Mouse (Mus musculus): ENCODE data around the gene Rgs6. TPM values are rescaled to one million over a fixed set of nuclear protein-coding genes. Genes with fewer than 3 reads are reported as not detected.

Rgs6 gene
- polyA plus RNA-seq, 1 experiment from 2014 or later: 1.0 TPM

- no peak for ATAC-seq (replicated peaks; ENCODE audit: low FRiP score)
- no peak for DNase-seq (ENCODE audit: low spot score)
- no peak overlapping the region for H3K4me3 ChIP-seq (ENCODE audit: low read depth, low read length)
- no peak overlapping the region for H3K4me2 ChIP-seq
- H3K9me3 ChIP-seq (ENCODE audit: control insufficient read depth, low read length): no peaks in the 10 kb centered on the region
- H3K27ac ChIP-seq (ENCODE audit: low read depth, low read length): no peak overlapping the region
- H3K9ac ChIP-seq (ENCODE audit: low read depth, low read length): no peak overlapping the region
- WGBS: 58% methylated on average over 3 of the region's 3 CpGs
- no peaks in the 10 kb centered on the region for H3K36me3 ChIP-seq (ENCODE audit: control insufficient read depth, insufficient read depth, low read length)
- no peaks in the 10 kb centered on the region for H3K27me3 ChIP-seq (replicated peaks; ENCODE audit: control insufficient read depth, insufficient read depth, low read length)
- H3K4me1 ChIP-seq (replicated peaks; ENCODE audit: control insufficient read depth, insufficient read depth, low read length): no peaks in the 10 kb centered on the region; the same call in 1 of the 2 replicates
Observed at GRCm38 (mm10) chr12:83034859-83035569, 446.9 kb downstream of the Rgs6 start.

- no peak for DNase-seq (ENCODE audit: low spot score)
- no peak overlapping the region for H3K4me2 ChIP-seq
- no peak for ATAC-seq (replicated peaks; ENCODE audit: low FRiP score)
- H3K36me3 ChIP-seq (ENCODE audit: control insufficient read depth, insufficient read depth, low read length): no peaks in the 10 kb centered on the region
- no peak overlapping the region for H3K4me3 ChIP-seq (ENCODE audit: low read depth, low read length)
- WGBS: 62% methylated on average over 25 of the region's 25 CpGs
- no peak overlapping the region; the same call in 1 of the 2 replicates for H3K27ac ChIP-seq (ENCODE audit: low read depth, low read length)
- H3K27me3 ChIP-seq (replicated peaks; ENCODE audit: control insufficient read depth, insufficient read depth, low read length): no peaks in the 10 kb centered on the region
- H3K9me3 ChIP-seq (ENCODE audit: control insufficient read depth, low read length): no peaks in the 10 kb centered on the region
- H3K4me1 ChIP-seq (replicated peaks; ENCODE audit: control insufficient read depth, insufficient read depth, low read length): no peaks in the 10 kb centered on the region; the same call in 1 of the 2 replicates
- H3K9ac ChIP-seq (ENCODE audit: low read depth, low read length): no peak overlapping the region
Observed at GRCm38 (mm10) chr12:83037798-83038560, 449.9 kb downstream of the Rgs6 start.

DNA sequence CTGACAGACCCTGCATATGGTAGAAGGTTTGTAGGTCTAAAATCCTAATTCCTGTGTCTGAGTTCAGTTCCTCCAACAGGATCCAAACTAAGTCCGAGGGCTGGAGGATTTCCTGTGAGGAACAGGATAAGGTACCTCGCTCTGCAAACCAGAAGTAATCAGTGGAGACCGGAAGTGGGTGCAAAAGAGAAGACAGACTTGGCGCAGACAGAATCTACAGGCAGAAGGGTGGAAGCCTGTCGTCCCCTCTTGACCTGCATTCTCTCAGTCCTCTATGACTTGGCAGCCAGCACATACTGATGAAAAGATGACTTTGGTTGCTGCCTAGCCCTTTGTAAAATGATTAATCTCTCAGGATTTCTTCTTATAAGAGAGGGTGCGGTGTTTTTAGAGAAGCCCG is 450.7 kb downstream of the Rgs6 start:
- Histone ChIP-seq H3K27ac (ENCODE audit: low read depth, low read length) (no peak overlapping the region), H3K4me1 (replicated peaks; ENCODE audit: control insufficient read depth, insufficient read depth, low read length) (no peaks in the 10 kb centered on the region; the same call in 1 of the 2 replicates), H3K27me3 (replicated peaks; ENCODE audit: control insufficient read depth, insufficient read depth, low read length) (no peaks in the 10 kb centered on the region), H3K4me3 (ENCODE audit: low read depth, low read length) (no peak overlapping the region), H3K9ac (ENCODE audit: low read depth, low read length) (no peak overlapping the region), H3K9me3 (ENCODE audit: control insufficient read depth, low read length) (no peaks in the 10 kb centered on the region), H3K36me3 (ENCODE audit: control insufficient read depth, insufficient read depth, low read length) (no peaks in the 10 kb centered on the region), H3K4me2 (no peak overlapping the region)
- 52% methylated on average over 7 of the region's 7 CpGs for WGBS
- DNase-seq (ENCODE audit: low spot score): no peak
- ATAC-seq (replicated peaks; ENCODE audit: low FRiP score): no peak

DNA sequence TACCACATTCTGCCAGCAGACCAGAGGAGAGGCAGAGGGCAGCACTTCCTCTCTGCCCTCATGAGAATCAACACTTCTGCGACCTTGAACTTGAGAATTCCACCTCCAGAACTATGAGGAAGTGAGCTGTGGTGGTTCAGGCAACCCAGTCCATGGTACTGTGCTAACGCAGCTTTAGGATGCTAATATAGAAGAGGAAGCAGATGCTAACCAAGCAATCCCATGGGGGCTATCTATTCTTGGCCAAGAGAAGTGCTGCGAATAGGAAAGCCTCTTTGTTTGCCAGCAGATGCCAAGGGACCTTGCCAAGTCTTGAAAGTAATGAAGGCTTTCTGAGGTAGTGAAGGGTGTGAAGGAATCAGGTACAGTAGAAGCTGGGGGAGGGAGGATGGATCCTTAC is 451.8 kb downstream of the Rgs6 start:
- Histone ChIP-seq H3K4me3 (ENCODE audit: low read depth, low read length) (no peak overlapping the region), H3K4me1 (replicated peaks; ENCODE audit: control insufficient read depth, insufficient read depth, low read length) (no peaks in the 10 kb centered on the region; the same call in 1 of the 2 replicates), H3K4me2 (no peak overlapping the region), H3K9me3 (ENCODE audit: control insufficient read depth, low read length) (no peaks in the 10 kb centered on the region), H3K36me3 (ENCODE audit: control insufficient read depth, insufficient read depth, low read length) (no peaks in the 10 kb centered on the region), H3K27me3 (replicated peaks; ENCODE audit: control insufficient read depth, insufficient read depth, low read length) (no peaks in the 10 kb centered on the region), H3K9ac (ENCODE audit: low read depth, low read length) (no peak overlapping the region), H3K27ac (ENCODE audit: low read depth, low read length) (no peak overlapping the region)
- 44% methylated on average over 3 of the region's 3 CpGs for WGBS
- ATAC-seq (replicated peaks; ENCODE audit: low FRiP score) (no peak), DNase-seq (ENCODE audit: low spot score) (no peak)

- H3K4me1 ChIP-seq (replicated peaks; ENCODE audit: control insufficient read depth, insufficient read depth, low read length): no peaks in the 10 kb centered on the region
- ATAC-seq (replicated peaks; ENCODE audit: low FRiP score) (no peak), DNase-seq (ENCODE audit: low spot score) (no peak)
- no peak overlapping the region for H3K9ac ChIP-seq (ENCODE audit: low read depth, low read length)
- no peak overlapping the region for H3K27ac ChIP-seq (ENCODE audit: low read depth, low read length)
- H3K4me2 ChIP-seq: no peak overlapping the region
- H3K9me3 ChIP-seq (ENCODE audit: control insufficient read depth, low read length): no peaks in the 10 kb centered on the region
- H3K36me3 ChIP-seq (ENCODE audit: control insufficient read depth, insufficient read depth, low read length): no peaks in the 10 kb centered on the region
- WGBS: 66% methylated on average over 6 of the region's 6 CpGs
- H3K27me3 ChIP-seq (replicated peaks; ENCODE audit: control insufficient read depth, insufficient read depth, low read length): no peaks in the 10 kb centered on the region
- no peak overlapping the region for H3K4me3 ChIP-seq (ENCODE audit: low read depth, low read length)
Observed at GRCm38 (mm10) chr12:83043980-83044620, 456.0 kb downstream of the Rgs6 start.

GRCm38 (mm10) chr12:83044621-83044990 is 456.5 kb downstream of the Rgs6 start:
- H3K4me2 ChIP-seq: no peak overlapping the region
- H3K9ac ChIP-seq (ENCODE audit: low read depth, low read length): no peak overlapping the region
- no peak overlapping the region for H3K4me3 ChIP-seq (ENCODE audit: low read depth, low read length)
- ATAC-seq (replicated peaks; ENCODE audit: low FRiP score) (no peak), DNase-seq (ENCODE audit: low spot score) (no peak)
- H3K9me3 ChIP-seq (ENCODE audit: control insufficient read depth, low read length): no peaks in the 10 kb centered on the region
- WGBS: 45% methylated on average over 4 of the region's 4 CpGs
- no peak overlapping the region for H3K27ac ChIP-seq (ENCODE audit: low read depth, low read length)
- no peaks in the 10 kb centered on the region for H3K27me3 ChIP-seq (replicated peaks; ENCODE audit: control insufficient read depth, insufficient read depth, low read length)
- H3K4me1 ChIP-seq (replicated peaks; ENCODE audit: control insufficient read depth, insufficient read depth, low read length): no peaks in the 10 kb centered on the region
- H3K36me3 ChIP-seq (ENCODE audit: control insufficient read depth, insufficient read depth, low read length): no peaks in the 10 kb centered on the region

GRCm38 (mm10) chr12:83045001-83045531 is 457.0 kb downstream of the Rgs6 start:
- ATAC-seq (replicated peaks; ENCODE audit: low FRiP score): no peak
- H3K27ac ChIP-seq (ENCODE audit: low read depth, low read length): no peak overlapping the region
- no peak overlapping the region for H3K4me3 ChIP-seq (ENCODE audit: low read depth, low read length)
- DNase-seq (ENCODE audit: low spot score): no peak
- no peaks in the 10 kb centered on the region for H3K27me3 ChIP-seq (replicated peaks; ENCODE audit: control insufficient read depth, insufficient read depth, low read length)
- H3K36me3 ChIP-seq (ENCODE audit: control insufficient read depth, insufficient read depth, low read length): no peaks in the 10 kb centered on the region
- WGBS: 69% methylated on average over 12 of the region's 12 CpGs
- H3K4me2 ChIP-seq: no peak overlapping the region
- H3K9me3 ChIP-seq (ENCODE audit: control insufficient read depth, low read length): no peaks in the 10 kb centered on the region
- H3K4me1 ChIP-seq (replicated peaks; ENCODE audit: control insufficient read depth, insufficient read depth, low read length): no peaks in the 10 kb centered on the region
- H3K9ac ChIP-seq (ENCODE audit: low read depth, low read length): no peak overlapping the region

GRCm38 (mm10) chr12:83046734-83047133 is 458.6 kb downstream of the Rgs6 start:
- Histone ChIP-seq H3K27ac (ENCODE audit: low read depth, low read length) (no peak overlapping the region), H3K4me1 (replicated peaks; ENCODE audit: control insufficient read depth, insufficient read depth, low read length) (no peaks in the 10 kb centered on the region), H3K36me3 (ENCODE audit: control insufficient read depth, insufficient read depth, low read length) (no peaks in the 10 kb centered on the region), H3K27me3 (replicated peaks; ENCODE audit: control insufficient read depth, insufficient read depth, low read length) (no peaks in the 10 kb centered on the region), H3K9me3 (ENCODE audit: control insufficient read depth, low read length) (no peaks in the 10 kb centered on the region), H3K4me2 (no peak overlapping the region), H3K4me3 (ENCODE audit: low read depth, low read length) (no peak overlapping the region), H3K9ac (ENCODE audit: low read depth, low read length) (no peak overlapping the region)
- ATAC-seq (replicated peaks; ENCODE audit: low FRiP score): no peak
- WGBS: 88% methylated on average over 9 of the region's 9 CpGs
- no peak for DNase-seq (ENCODE audit: low spot score)

Data from liver, embryonic 11.5 days (tissue).